Mouse (Mus musculus): Measurements from ENCODE around the gene Ifi35. TPM values are rescaled to one million over a fixed set of nuclear protein-coding genes. Genes with fewer than 3 reads are reported as not detected.
"Not testable (repeated sequence)": the region's sequence is repeated elsewhere in the genome, so short reads cannot be mapped to it uniquely, and the experiment has no call there.

Ifi35 gene
- polyA plus RNA-seq, 2 experiments: 17.2 to 22.1 TPM

- TF ChIP-seq EP300 (IDR thresholded peaks at IDR 0.05; ENCODE audit: low read depth): no peak
- no peak for TF ChIP-seq CTCF (IDR thresholded peaks at IDR 0.05; ENCODE audit: low read depth)
- Histone ChIP-seq H3K27ac (no peak overlapping the region), H3K9me3 (ENCODE audit: control insufficient read depth, low read length) (no peaks in the 10 kb centered on the region), H3K9ac (replicated peaks) (no peak overlapping the region), H3K4me1 (replicated peaks; ENCODE audit: control insufficient read depth in 2 of 2, insufficient read depth in 2 of 2, low read length in 1 of 2) (peaks cover 0 to 5% of the 10 kb centered on the region in 2 experiments; a peak in 3 of 4 replicates), H3K27me3 (ENCODE audit: control insufficient read depth, insufficient read depth, low read length) (peaks cover 11% of the 10 kb centered on the region), H3K4me3 (ENCODE audit: insufficient read depth in 1 of 2, low read depth in 2 of 2, low read length in 2 of 2) (no peak overlapping the region), H3K36me3 (replicated peaks; ENCODE audit: control insufficient read depth, insufficient read depth, low read depth) (no peaks in the 10 kb centered on the region), H3K4me2 (ENCODE audit: low read depth) (no peak overlapping the region)
- ATAC-seq (ENCODE audit: insufficient read depth) (no peak), DNase-seq (ENCODE audit: low read depth in 3 of 3, low spot score in 3 of 3) (no peak)
- WGBS (ENCODE audit: insufficient replicate concordance): 53% methylated on average over 7 of the region's 7 CpGs
Observed at GRCm38 (mm10) chr11:101472336-101472735, 24.1 kb downstream of the Ifi35 start.

- not testable (repeated sequence) for H3K27ac ChIP-seq; H3K4me2 ChIP-seq (ENCODE audit: low read depth); H3K4me3 ChIP-seq (ENCODE audit: insufficient read depth in 1 of 2, low read depth in 2 of 2, low read length in 2 of 2); H3K36me3 ChIP-seq (replicated peaks; ENCODE audit: control insufficient read depth, insufficient read depth, low read depth); ATAC-seq (ENCODE audit: insufficient read depth); H3K4me1 ChIP-seq (replicated peaks; ENCODE audit: control insufficient read depth in 2 of 2, insufficient read depth in 2 of 2, low read length in 1 of 2); H3K27me3 ChIP-seq (ENCODE audit: control insufficient read depth, insufficient read depth, low read length); DNase-seq (ENCODE audit: low read depth in 3 of 3, low spot score in 3 of 3); H3K9me3 ChIP-seq (ENCODE audit: control insufficient read depth, low read length); H3K9ac ChIP-seq (replicated peaks)
- WGBS (ENCODE audit: insufficient replicate concordance): 56% methylated on average over 1 of the region's 1 CpGs
Observed at GRCm38 (mm10) chr11:101473686-101474085, 25.5 kb downstream of the Ifi35 start.

- TF ChIP-seq EP300 (IDR thresholded peaks at IDR 0.05; ENCODE audit: low read depth) (no peak), CTCF (IDR thresholded peaks at IDR 0.05; ENCODE audit: low read depth) (no peak)
- H3K9me3 ChIP-seq (ENCODE audit: control insufficient read depth, low read length): no peaks in the 10 kb centered on the region
- H3K4me1 ChIP-seq (replicated peaks; ENCODE audit: control insufficient read depth in 2 of 2, insufficient read depth in 2 of 2, low read length in 1 of 2): no peaks in the 10 kb centered on the region; a peak in 1 of 4 replicates
- ATAC-seq (ENCODE audit: insufficient read depth) (no peak), DNase-seq (ENCODE audit: low read depth in 3 of 3, low spot score in 3 of 3) (no peak)
- no peak overlapping the region for H3K4me3 ChIP-seq (ENCODE audit: insufficient read depth in 1 of 2, low read depth in 2 of 2, low read length in 2 of 2)
- no peak overlapping the region for H3K27ac ChIP-seq
- 66% methylated on average over 5 of the region's 5 CpGs for WGBS (ENCODE audit: insufficient replicate concordance)
- no peaks in the 10 kb centered on the region for H3K36me3 ChIP-seq (replicated peaks; ENCODE audit: control insufficient read depth, insufficient read depth, low read depth)
- H3K27me3 ChIP-seq (ENCODE audit: control insufficient read depth, insufficient read depth, low read length): peaks cover under 1% of the 10 kb centered on the region
- no peak overlapping the region for H3K9ac ChIP-seq (replicated peaks)
- no peak overlapping the region for H3K4me2 ChIP-seq (ENCODE audit: low read depth)
Observed at GRCm38 (mm10) chr11:101474298-101474697, 26.1 kb downstream of the Ifi35 start.

GRCm38 (mm10) chr11:101476361-101476760 lies 28.2 kb downstream of the Ifi35 start:
- not testable (repeated sequence) for H3K27me3 ChIP-seq (ENCODE audit: control insufficient read depth, insufficient read depth, low read length); H3K4me2 ChIP-seq (ENCODE audit: low read depth); H3K36me3 ChIP-seq (replicated peaks; ENCODE audit: control insufficient read depth, insufficient read depth, low read depth); ATAC-seq (ENCODE audit: insufficient read depth); H3K4me3 ChIP-seq (ENCODE audit: insufficient read depth in 1 of 2, low read depth in 2 of 2, low read length in 2 of 2); H3K27ac ChIP-seq; H3K9ac ChIP-seq (replicated peaks); DNase-seq (ENCODE audit: low read depth in 3 of 3, low spot score in 3 of 3); H3K9me3 ChIP-seq (ENCODE audit: control insufficient read depth, low read length)
- peaks cover 4 to 12% of the 10 kb centered on the region in 2 experiments; a peak in 3 of 4 replicates for H3K4me1 ChIP-seq (replicated peaks; ENCODE audit: control insufficient read depth in 2 of 2, insufficient read depth in 2 of 2, low read length in 1 of 2)
- WGBS (ENCODE audit: insufficient replicate concordance): 70% methylated on average over 4 of the region's 4 CpGs

GRCm38 (mm10) chr11:101477194-101477551 lies 29.0 kb downstream of the Ifi35 start:
- H3K4me1 ChIP-seq (replicated peaks; ENCODE audit: control insufficient read depth in 2 of 2, insufficient read depth in 2 of 2, low read length in 1 of 2): peaks cover 4 to 14% of the 10 kb centered on the region in 2 experiments; a peak in 3 of 4 replicates
- H3K27me3 ChIP-seq (ENCODE audit: control insufficient read depth, insufficient read depth, low read length): no peaks in the 10 kb centered on the region
- H3K4me3 ChIP-seq (ENCODE audit: insufficient read depth in 1 of 2, low read depth in 2 of 2, low read length in 2 of 2): no peak overlapping the region
- DNase-seq (ENCODE audit: low read depth in 3 of 3, low spot score in 3 of 3): no peak
- no peak overlapping the region for H3K4me2 ChIP-seq (ENCODE audit: low read depth)
- TF ChIP-seq CTCF (IDR thresholded peaks at IDR 0.05; ENCODE audit: low read depth): no peak
- no peak for TF ChIP-seq EP300 (IDR thresholded peaks at IDR 0.05; ENCODE audit: low read depth)
- WGBS (ENCODE audit: insufficient replicate concordance): 55% methylated on average over 4 of the region's 4 CpGs
- H3K27ac ChIP-seq: no peak overlapping the region
- H3K9ac ChIP-seq (replicated peaks): no peak overlapping the region
- no peaks in the 10 kb centered on the region for H3K9me3 ChIP-seq (ENCODE audit: control insufficient read depth, low read length)
- no peaks in the 10 kb centered on the region for H3K36me3 ChIP-seq (replicated peaks; ENCODE audit: control insufficient read depth, insufficient read depth, low read depth)
- no peak for ATAC-seq (ENCODE audit: insufficient read depth)

Data from liver, embryonic 14.5 days (tissue).